Mouse (Mus musculus) brain, embryonic 14.5 days (tissue): ENCODE data around the gene Gp1ba. TPM values are rescaled to one million over a fixed set of nuclear protein-coding genes. Genes with fewer than 3 reads are reported as not detected.

Experiments used
- DNase-seq: peaks from one replicate; pipeline ENCODE4 v3.0.0-alpha.2; 2011; ENCODE audit warnings: low read depth
- CTCF ChIP-seq: fragments of 200-500 bp; IDR thresholded peaks from 2 replicates; pipeline ENCODE4 v1.5.1; 2012; ENCODE audit warnings: inconsistent platforms, mild to moderate bottlenecking, moderate library complexity, borderline replicate concordance; ENCODE audit not compliant: insufficient read depth, insufficient read length; ENCODE audit errors: extremely low read depth
- POLR2A ChIP-seq: fragments of 200-500 bp; IDR thresholded peaks from 2 replicates; pipeline ENCODE4 v1.6.1; 2012; ENCODE audit warnings: mild to moderate bottlenecking, inconsistent platforms, borderline replicate concordance; ENCODE audit not compliant: poor library complexity, insufficient read depth, insufficient read length, severe bottlenecking; ENCODE audit errors: extremely low read depth
- polyA plus RNA-seq: library from polyadenylated mRNA; depleted of rRNA; stranded (reverse); fragments of >200 nt; gene quantifications from 2 replicates; pipeline ENCODE4 v1.2.3, GENCODE M21; 2012

Gp1ba gene
- polyA plus RNA-seq, 1 experiment: 0.30 TPM

GRCm38 (mm10) chr11:70648512-70648911, 9.6 kb downstream of the Gp1ba start:
- no peak for DNase-seq
- no peak for TF ChIP-seq CTCF
- no peak for TF ChIP-seq POLR2A

- no peak for DNase-seq
- no peak for TF ChIP-seq POLR2A
- no peak for TF ChIP-seq CTCF
These were observed 10.3 kb downstream of the Gp1ba start for GRCm38 (mm10) chr11:70649185-70649734.

- TF ChIP-seq POLR2A (no peak), CTCF (no peak)
- no peak for DNase-seq
These were observed 11.6 kb downstream of the Gp1ba start for GRCm38 (mm10) chr11:70650322-70651175.

DNA sequence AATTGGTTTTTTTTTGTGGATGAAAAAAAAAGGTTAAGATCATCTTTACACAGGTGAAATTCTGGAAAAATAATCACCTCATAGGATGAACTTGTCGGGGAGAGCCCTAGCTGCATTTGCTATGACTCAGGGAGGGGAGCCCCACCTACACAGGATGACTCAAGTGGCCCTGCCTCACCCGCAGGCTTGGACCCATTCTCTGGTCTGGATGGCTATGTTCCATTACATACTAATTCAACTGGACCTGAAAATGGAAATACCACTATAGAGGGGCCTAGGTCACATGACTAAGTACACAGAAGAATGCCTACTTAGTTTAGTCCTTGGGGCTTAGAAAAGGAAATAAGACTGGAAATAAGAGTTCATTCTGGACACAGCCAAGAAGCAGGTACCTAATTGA, 12.5 kb downstream of the Gp1ba start:
- DNase-seq: no peak
- no peak for TF ChIP-seq POLR2A
- TF ChIP-seq CTCF: no peak

- no peak for DNase-seq
- no peak for TF ChIP-seq CTCF
- TF ChIP-seq POLR2A: no peak
These were observed 13.3 kb downstream of the Gp1ba start for GRCm38 (mm10) chr11:70652029-70652883.

DNA sequence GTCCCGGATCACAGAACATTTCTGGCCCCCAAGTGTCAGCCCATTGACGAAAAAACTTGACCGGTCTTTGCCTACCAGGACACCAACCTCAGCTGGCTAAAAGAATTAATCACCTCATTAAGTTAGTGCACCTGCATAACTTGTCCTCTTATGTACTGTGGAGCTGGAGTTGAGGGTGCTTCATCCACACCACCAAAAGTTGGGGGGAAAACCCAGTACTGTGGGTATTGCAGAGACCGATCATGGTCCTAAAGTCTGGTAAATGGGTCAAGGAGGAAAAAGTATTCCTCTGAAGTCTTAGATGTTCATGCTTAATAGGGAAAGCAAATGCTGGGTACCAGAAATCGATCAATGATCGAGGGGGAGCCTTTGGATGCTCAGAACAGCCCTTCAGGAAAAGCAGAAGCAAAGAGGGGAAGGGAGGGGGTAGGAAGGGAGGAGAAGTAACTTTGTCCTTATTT, 14.0 kb downstream of the Gp1ba start:
- DNase-seq: no peak
- no peak for TF ChIP-seq POLR2A
- TF ChIP-seq CTCF: no peak

DNA sequence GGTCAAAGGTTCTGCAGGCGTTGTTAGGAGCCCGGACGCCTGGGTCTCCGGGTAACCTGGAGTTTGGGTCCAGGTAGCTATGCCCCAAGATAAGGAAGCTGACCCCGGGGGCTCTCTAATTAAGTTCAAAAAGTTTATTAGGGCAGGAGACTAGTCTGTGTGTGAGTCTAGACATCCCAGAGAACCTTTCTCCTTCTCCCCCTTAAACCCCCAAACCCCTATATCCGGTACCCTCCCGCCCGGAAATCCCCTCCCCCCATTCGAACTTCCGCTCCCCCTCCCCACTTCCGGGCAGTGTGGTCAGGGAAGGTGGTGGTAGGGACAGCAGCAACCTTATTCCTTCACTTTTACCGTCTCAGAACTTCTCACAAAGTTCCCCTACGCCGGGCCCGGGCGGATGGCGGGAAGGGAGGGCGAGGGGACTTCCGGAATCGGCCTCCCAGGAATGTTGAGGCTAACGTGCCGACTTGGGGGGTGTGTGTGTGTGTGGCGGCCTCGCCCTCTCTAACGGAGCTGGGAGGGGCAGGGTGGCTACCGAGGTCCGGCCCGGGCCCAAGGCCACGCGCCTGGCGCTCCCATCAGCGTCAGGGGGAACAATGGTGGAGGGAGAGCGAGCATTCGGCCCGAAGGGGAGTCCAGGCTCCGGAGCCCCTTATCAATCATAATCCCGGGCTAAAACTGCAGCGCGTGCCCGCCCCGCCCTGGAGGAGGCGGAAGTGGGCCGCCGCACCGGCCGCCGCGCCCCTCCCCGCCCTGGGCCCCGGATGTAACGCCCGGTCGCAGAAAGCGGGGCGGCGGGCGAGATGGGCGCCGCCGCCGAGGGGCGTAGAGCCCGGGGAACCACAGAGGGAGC, 14.6 kb downstream of the Gp1ba start:
- TF ChIP-seq CTCF (no peak), POLR2A (0 out of 2 replicates have a peak, but pooled peaks have one; percentile 42)
- DNase-seq: peak; percentile 83

DNA sequence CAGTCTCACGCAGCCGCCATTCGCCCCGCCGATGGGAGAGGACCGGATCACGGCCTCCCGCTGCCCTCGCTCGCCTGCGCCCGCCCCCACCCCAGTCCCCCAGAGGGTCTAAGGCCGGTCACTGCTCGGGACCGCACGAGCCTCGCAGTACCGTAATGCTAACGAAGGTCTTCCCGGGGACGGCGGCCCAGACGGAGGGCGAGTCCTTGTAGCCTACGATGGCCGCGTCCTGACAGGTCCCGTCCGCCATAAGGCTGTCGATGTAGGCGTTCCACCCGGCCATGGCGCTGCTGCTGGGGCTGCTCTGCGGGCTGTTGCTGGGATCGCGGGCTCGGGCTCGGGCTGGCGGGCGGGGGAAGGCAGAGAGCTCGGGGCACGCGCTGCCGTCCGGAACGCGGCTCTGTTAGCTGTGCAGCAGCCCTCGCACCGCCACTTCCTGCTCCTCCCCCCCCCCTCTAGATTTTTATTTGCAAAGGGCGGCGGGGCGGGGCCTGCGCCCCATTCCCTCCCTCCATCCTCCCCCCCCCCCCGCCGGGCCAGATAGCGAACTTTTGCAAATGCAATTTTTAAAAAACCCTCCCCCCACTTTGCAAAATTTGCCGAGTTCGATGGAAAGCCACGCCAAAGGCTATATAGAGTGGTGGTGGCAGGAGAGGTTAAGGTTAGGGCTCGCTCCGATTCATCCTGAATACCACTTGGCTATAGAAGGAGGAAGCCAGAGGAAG, 15.4 kb downstream of the Gp1ba start, which contains the start of gene Pfn1:
Gene Pfn1, minus strand, starts transcription at position 447 of the 725 bp plus-strand sequence.
- peak; percentile 91 for DNase-seq
- TF ChIP-seq POLR2A (peak; percentile 92), CTCF (no peak)

DNA sequence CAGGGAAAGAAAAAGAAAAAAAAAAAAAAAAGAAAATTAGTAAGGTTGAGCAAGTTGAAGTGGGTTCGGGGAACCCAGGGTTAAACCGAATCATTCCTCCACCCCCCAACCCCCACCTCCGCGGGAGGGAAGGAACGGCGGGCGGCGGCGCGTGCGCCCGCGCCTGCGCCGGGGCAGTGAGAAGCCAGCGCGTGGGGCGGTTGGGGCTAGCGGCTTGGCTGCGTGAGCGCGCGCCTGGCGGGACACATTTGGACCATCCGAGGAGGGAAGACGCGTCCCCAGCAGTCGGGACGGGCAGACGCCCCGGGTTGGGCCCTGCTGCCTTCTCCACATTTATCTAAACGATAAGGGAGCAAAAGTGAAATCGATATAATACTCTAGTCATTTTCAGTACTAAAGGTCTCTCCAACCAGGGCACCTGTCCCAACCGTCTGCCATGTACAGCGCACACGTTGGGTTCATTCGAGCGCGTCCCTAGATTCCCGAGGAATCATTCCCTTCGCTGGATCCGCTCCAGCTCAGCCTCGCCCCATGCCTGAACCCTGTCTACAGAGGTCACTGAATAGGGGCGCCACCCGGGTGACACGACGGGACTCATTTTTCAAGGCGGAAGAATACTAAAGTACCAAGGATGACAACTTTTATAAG, 16.1 kb downstream of the Gp1ba start:
- peak; percentile 79 for TF ChIP-seq POLR2A
- no peak for TF ChIP-seq CTCF
- peak; percentile 92 for DNase-seq
